Comparison of ENCODE assay signal across 8 mouse cellular contexts in genomic region chr7:45785388-45786135, GRCm38 (mm10). TPM values are rescaled to one million over a fixed set of nuclear protein-coding genes. Genes with fewer than 3 reads are reported as not detected.
A peak's percentile ranks its signal among the peaks of the same experiment; 100 is the strongest.
DNase-seq lines count a peak whose midpoint lies in the region; ATAC-seq lines count a peak whose summit lies in the region.

No protein-coding gene starts in this region.

- peaks cover 42% of the 10 kb centered on the region for H3K4me1 ChIP-seq in lung, embryonic 15.5 days
- peaks cover 42% of the 10 kb centered on the region for H3K4me1 ChIP-seq in hindbrain, embryonic 13.5 days (replicated peaks)
- peaks cover 28% of the 10 kb centered on the region for H3K4me1 ChIP-seq in midbrain, embryonic 12.5 days

- H3K9me3 ChIP-seq in lung, embryonic 15.5 days: no peaks in the 10 kb centered on the region
- no peaks in the 10 kb centered on the region for H3K9me3 ChIP-seq in hindbrain, embryonic 13.5 days
- no peaks in the 10 kb centered on the region for H3K9me3 ChIP-seq in midbrain, embryonic 12.5 days

- peaks cover 29% of the 10 kb centered on the region for H3K27me3 ChIP-seq in lung, embryonic 15.5 days
- peaks cover 7% of the 10 kb centered on the region; the same call in 1 of the 2 replicates for H3K27me3 ChIP-seq in hindbrain, embryonic 13.5 days
- H3K27me3 ChIP-seq in midbrain, embryonic 12.5 days: peaks cover 15% of the 10 kb centered on the region; the same call in 1 of the 2 replicates

- peak overlapping the region; percentile 20; the same call in 1 of the 2 replicates for H3K27ac ChIP-seq in lung, embryonic 15.5 days
- H3K27ac ChIP-seq in hindbrain, embryonic 13.5 days: peak overlapping the region; percentile 99
- peak overlapping the region; percentile 93 for H3K27ac ChIP-seq in midbrain, embryonic 12.5 days (replicated peaks)

- peak; percentile 40 for DNase-seq in adrenal gland, postnatal 10 days
- DNase-seq in adrenal gland, postnatal 4 days (ENCODE audit: low spot score in 2 of 2): no peak
- no peak for DNase-seq in lung, postnatal 36 days
- no peak for DNase-seq in urinary bladder, postnatal 36 days (ENCODE audit: low spot score in 2 of 2)
- DNase-seq in spleen, postnatal 36 days (ENCODE audit: low spot score in 2 of 2): no peak

- ATAC-seq in lung, embryonic 15.5 days (ENCODE audit: borderline replicate concordance, extremely low read depth, low FRiP score, low TSS enrichment): no peak; the same call in 1 of the 2 replicates
- peak; percentile 0 for ATAC-seq in hindbrain, embryonic 13.5 days (ENCODE audit: low FRiP score)
- ATAC-seq in midbrain, embryonic 12.5 days (ENCODE audit: low FRiP score, low read depth): peak; percentile 47

- peak overlapping the region; percentile 43 for H3K9ac ChIP-seq in lung, embryonic 15.5 days
- peak overlapping the region; percentile 98 for H3K9ac ChIP-seq in hindbrain, embryonic 13.5 days
- peak overlapping the region; percentile 95 for H3K9ac ChIP-seq in midbrain, embryonic 12.5 days (replicated peaks)

- H3K36me3 ChIP-seq in lung, embryonic 15.5 days: no peaks in the 10 kb centered on the region
- H3K36me3 ChIP-seq in hindbrain, embryonic 13.5 days: peaks cover 36% of the 10 kb centered on the region
- peaks cover 34% of the 10 kb centered on the region for H3K36me3 ChIP-seq in midbrain, embryonic 12.5 days

- peak overlapping the region; percentile 53 for H3K4me3 ChIP-seq in lung, embryonic 15.5 days
- H3K4me3 ChIP-seq in hindbrain, embryonic 13.5 days: peak overlapping the region; percentile 91
- H3K4me3 ChIP-seq in midbrain, embryonic 12.5 days: peak overlapping the region; percentile 87

- peak overlapping the region; percentile 77 for H3K4me2 ChIP-seq in lung, embryonic 15.5 days
- H3K4me2 ChIP-seq in hindbrain, embryonic 13.5 days: peak overlapping the region; percentile 94
- peak overlapping the region; percentile 73 for H3K4me2 ChIP-seq in midbrain, embryonic 12.5 days (replicated peaks)

- WGBS in lung, embryonic 15.5 days: under 1% methylated on average over 38 of the region's 42 CpGs
- WGBS in hindbrain, embryonic 13.5 days: 0% methylated on average over 29 of the region's 42 CpGs
- under 1% methylated on average over 37 of the region's 42 CpGs for WGBS in midbrain, embryonic 12.5 days

RNA-seq across cellular contexts. Expression of gene Sult2b1, which starts 1.1 kb away (rescaled TPM):
- total RNA-seq in adrenal gland, postnatal 10 days (2021): under 1 TPM; 0.39 to 0.45 TPM
- total RNA-seq in adrenal gland, postnatal 4 days (2021): 1 to 10 TPM in 1 of 2 experiments, under 1 TPM in 1; 0.64 to 1.0 TPM
- 6.1 and 7.8 TPM in 2 replicates for polyA plus RNA-seq in lung, embryonic 15.5 days (2015; fragmentation: Nextera tagmentation; extraction: Ambion mirVana)
- 5.2 and 5.3 TPM in 2 replicates for polyA plus RNA-seq in hindbrain, embryonic 13.5 days (2015; fragmentation: Nextera tagmentation; extraction: Ambion mirVana)
- polyA plus RNA-seq in midbrain, embryonic 12.5 days (2016; fragmentation: Nextera tagmentation; extraction: Ambion mirVana): 1.5 and 2.2 TPM in 2 replicates

RNA-seq across cellular contexts. Expression of gene Lmtk3, which starts 2.0 kb away (rescaled TPM):
- total RNA-seq in adrenal gland, postnatal 10 days (2021): 1 to 10 TPM; 4.2 to 8.3 TPM
- 10 to 100 TPM; 17.2 to 18.8 TPM for total RNA-seq in adrenal gland, postnatal 4 days (2021)
- 1.1 and 1.4 TPM in 2 replicates for polyA plus RNA-seq in lung, embryonic 15.5 days (2015; fragmentation: Nextera tagmentation; extraction: Ambion mirVana)
- polyA plus RNA-seq in hindbrain, embryonic 13.5 days (2015; fragmentation: Nextera tagmentation; extraction: Ambion mirVana): 21.1 and 22.8 TPM in 2 replicates
- 10.6 and 11.1 TPM in 2 replicates for polyA plus RNA-seq in midbrain, embryonic 12.5 days (2016; fragmentation: Nextera tagmentation; extraction: Ambion mirVana)

RNA-seq across cellular contexts. Expression of gene Cyth2, which starts 28.8 kb away (rescaled TPM):
- 100 to 1,000 TPM in 1 of 2 experiments, 10 to 100 TPM in 1; 88.5 to 107 TPM for total RNA-seq in adrenal gland, postnatal 10 days (2021)
- 100 to 1,000 TPM; 124 to 126 TPM for total RNA-seq in adrenal gland, postnatal 4 days (2021)
- polyA plus RNA-seq in lung, embryonic 15.5 days (2015; fragmentation: Nextera tagmentation; extraction: Ambion mirVana): 115 and 122 TPM in 2 replicates
- 327 and 333 TPM in 2 replicates for polyA plus RNA-seq in hindbrain, embryonic 13.5 days (2015; fragmentation: Nextera tagmentation; extraction: Ambion mirVana)
- 288 and 293 TPM in 2 replicates for polyA plus RNA-seq in midbrain, embryonic 12.5 days (2016; fragmentation: Nextera tagmentation; extraction: Ambion mirVana)

RNA-seq across cellular contexts. Expression of gene Kcnj14, which starts 39.0 kb away (rescaled TPM):
- under 1 TPM; 0.24 to 0.51 TPM for total RNA-seq in adrenal gland, postnatal 10 days (2021)
- under 1 TPM; 0.45 to 0.53 TPM for total RNA-seq in adrenal gland, postnatal 4 days (2021)
- polyA plus RNA-seq in lung, embryonic 15.5 days (2015; fragmentation: Nextera tagmentation; extraction: Ambion mirVana): 0.79 and 0.84 TPM in 2 replicates
- 0.50 and 0.81 TPM in 2 replicates for polyA plus RNA-seq in hindbrain, embryonic 13.5 days (2015; fragmentation: Nextera tagmentation; extraction: Ambion mirVana)
- 0.46 and 1.1 TPM in 2 replicates for polyA plus RNA-seq in midbrain, embryonic 12.5 days (2016; fragmentation: Nextera tagmentation; extraction: Ambion mirVana)

RNA-seq across cellular contexts. Expression of gene Grwd1, which starts 45.2 kb away (rescaled TPM):
- total RNA-seq in adrenal gland, postnatal 10 days (2021): 10 to 100 TPM; 23.7 to 27.5 TPM
- 10 to 100 TPM; 28.2 to 28.3 TPM for total RNA-seq in adrenal gland, postnatal 4 days (2021)
- 67.8 and 73.6 TPM in 2 replicates for polyA plus RNA-seq in lung, embryonic 15.5 days (2015; fragmentation: Nextera tagmentation; extraction: Ambion mirVana)
- 37.5 and 40.3 TPM in 2 replicates for polyA plus RNA-seq in hindbrain, embryonic 13.5 days (2015; fragmentation: Nextera tagmentation; extraction: Ambion mirVana)
- polyA plus RNA-seq in midbrain, embryonic 12.5 days (2016; fragmentation: Nextera tagmentation; extraction: Ambion mirVana): 50.1 and 50.2 TPM in 2 replicates

Comparison
In these comparisons a context has a peak if more than half of its experiments do, and no peak if none do; other contexts are left out.
1. H3K27ac ChIP-seq: peak in every context shown above with its lines; median percentile 99 in hindbrain, embryonic 13.5 days; 93 in midbrain, embryonic 12.5 days; 20 in lung, embryonic 15.5 days.
2. H3K9ac ChIP-seq: peak in every context shown above with its lines; median percentile 98 in hindbrain, embryonic 13.5 days; 95 in midbrain, embryonic 12.5 days; 43 in lung, embryonic 15.5 days.